Mouse (Mus musculus) ovary, postnatal 14 days (tissue): Measurements from ENCODE around the gene Atxn10.
A peak's percentile ranks its signal among the peaks of the same experiment; 100 is the strongest.
"Not testable (repeated sequence)": the region's sequence is repeated elsewhere in the genome, so short reads cannot be mapped to it uniquely, and the experiment has no call there.

ENCODE experiments used
- DNase-seq: peaks from one replicate; pipeline ENCODE4 v3.0.0; 2022; ENCODE audit warnings: low spot score

Atxn10 gene

DNA sequence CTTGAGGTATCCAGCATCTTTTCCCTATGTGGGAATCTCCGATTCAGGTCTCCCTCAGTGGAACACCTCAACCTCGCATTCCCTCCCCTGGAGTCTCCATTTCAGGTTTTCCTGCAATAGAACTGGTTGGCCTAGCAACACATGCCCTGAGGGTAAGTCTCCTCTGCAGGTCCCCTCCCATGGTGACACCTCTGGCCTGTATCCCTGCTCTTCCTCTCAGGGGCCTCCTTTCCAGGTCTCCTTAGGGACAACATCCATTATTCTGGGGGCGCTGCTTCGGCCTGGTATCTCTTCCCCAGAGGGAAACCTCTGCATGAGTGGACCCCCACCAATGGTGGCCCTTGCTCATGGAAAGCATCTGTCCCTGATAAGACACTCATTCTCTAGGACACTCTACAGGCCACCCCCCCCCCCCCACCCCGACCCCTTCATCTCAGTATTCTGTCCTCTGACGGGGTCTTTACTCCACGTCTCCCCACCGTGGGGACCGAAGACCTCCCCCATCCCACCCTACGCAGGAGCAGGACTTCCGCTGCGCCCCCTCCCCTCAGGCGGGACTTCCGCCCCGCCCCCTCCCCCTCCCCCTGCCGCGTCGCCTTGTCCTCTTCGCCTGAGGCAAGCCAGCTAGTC lies at the start of gene Atxn10:
Gene Atxn10, plus strand, starts transcription at position 575 of the 630 bp plus-strand sequence.
- DNase-seq: no peak

DNA sequence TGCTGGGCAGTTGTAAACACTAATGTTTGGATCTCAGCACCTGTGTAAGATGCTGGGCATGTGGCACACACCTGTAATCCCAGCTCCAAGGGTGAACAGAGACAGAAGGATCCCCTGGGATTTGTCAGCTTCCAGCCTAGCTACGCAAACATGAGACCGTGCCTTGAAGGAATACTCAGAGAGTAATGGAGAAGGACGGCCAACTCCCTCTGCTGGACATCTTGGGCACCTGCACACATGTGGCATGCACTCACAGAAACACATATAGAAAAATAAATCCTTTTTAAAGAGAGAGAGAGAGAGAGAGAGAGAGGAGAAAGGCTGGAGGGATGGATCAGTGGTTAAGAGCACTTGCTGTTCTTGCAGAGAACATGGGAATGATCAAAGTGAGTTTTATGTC lies 41.4 kb upstream of the Atxn10 start:
- DNase-seq: no peak

DNA sequence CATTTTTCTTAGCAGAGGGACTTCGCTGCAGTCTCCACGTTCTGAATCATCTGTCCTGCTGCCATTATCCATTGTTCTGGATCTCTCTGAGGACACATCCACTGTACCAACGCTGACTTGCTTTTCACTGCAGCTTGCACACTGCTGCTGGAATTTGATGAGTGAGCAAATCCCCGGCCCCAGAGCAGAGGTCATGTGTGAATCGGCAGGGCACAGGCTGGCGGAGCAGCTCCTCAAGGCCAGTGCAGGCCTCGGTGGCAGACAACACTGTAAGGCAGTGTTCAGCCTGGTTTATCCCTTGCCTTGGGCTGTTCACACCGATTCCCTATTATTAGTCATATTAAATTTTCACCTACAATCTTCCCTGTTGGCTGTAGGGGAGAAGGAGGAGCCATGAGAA lies 40.5 kb upstream of the Atxn10 start:
- no peak for DNase-seq

DNA sequence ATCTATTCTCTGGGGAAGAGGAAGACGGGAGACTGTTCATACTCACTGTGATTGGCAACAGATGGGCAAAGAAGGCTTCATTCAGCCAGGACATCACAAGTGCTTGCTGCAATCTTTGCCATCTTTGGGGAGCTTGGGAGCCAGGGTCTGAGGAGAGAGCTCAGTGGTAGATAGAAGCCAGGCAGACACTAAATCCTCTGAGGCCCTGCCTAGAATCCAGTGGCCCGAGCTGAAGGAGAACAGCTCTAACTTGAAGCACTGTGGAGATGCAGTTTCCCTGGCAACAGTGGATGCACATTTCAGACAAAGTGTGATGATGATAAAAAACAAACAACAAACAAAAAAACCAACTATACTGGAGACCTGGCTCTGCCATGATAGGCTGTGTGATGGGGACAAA lies 40.1 kb upstream of the Atxn10 start:
- DNase-seq: no peak

DNA sequence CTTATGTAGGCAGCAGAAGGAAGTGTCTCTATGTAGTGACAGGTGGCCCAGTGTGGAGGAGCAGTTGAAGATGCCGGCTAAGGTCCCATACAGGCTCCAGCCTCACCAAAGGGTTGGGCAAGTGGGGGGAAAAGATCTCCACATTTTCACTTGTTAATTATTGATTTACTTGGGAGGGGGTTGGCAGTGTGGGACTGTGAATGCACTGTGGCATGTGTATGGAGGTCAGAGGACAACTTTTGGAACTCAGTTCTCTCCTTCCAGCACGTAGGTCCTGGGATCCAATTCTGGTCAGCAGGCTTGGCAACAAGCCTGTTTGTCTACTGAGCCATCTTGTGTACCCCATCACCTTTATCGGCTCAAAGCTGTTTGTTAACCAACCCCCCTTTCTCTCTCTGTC lies 39.5 kb upstream of the Atxn10 start:
- no peak for DNase-seq

DNA sequence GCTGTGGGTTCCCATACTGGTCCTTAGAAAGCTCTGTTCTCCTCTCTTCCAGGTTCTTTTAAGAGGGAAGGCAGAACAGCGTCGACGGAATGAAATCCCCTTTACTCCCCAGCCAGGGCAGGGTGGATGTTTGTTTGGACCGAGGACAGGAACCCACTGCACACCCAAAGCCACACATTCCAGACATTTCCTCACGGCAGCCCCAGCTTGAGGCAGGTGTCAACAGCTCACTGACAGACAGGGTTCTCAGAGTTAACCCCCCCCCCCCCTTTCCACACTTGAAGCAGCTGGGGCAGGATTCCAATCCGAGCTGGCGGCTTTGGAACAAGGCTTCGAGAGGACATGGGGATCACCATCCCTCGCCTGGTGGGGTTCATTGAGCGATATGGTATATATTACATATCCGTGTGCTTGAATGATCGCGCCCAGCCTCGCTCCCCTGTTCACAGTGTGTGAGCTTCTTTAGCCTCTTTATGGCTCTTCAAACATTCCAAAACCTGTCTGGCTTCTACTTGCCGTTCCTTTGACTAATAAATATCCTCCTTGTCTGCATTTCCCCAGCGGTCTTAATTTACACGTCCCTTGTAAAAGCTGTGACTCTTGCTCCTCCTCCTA lies 37.8 kb upstream of the Atxn10 start:
- DNase-seq: no peak

DNA sequence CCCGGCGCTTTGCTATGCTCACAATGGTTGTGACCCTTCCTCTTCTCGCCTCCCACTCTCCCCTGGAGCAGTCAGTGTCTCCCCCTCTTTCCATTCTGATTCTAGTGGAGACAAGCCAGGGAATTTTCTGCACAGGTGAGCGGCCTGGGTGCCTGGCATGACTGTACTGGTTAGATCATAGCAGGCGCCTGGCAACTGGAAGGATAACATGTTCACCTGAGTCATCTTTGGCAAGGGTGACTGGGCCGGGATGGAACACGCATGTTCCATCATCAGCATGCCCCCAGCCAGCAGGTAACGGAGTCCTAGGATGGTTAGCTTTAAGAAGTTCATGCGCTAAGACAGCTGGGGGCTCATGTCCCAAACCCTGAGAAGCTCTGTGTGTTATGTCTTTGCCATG lies 37.1 kb upstream of the Atxn10 start:
- no peak for DNase-seq

DNA sequence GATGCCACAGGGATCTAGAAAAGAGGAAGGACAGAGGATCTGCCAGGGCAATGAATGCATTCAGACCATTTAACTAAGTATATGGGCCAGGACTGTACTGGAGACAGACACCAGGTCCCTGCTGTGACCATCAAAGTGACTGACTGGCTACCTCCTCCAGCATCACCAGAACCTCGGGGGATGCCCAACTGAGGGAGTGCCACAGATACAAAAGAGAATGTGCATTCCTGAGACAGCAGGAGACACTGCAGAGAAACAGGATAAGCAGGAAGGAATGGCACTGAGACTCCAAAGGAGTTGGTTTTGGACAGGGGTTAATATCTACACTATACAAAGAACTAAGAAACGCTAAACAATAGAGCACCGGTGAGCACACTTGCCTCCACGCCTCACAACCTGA lies 32.8 kb upstream of the Atxn10 start:
- DNase-seq: no peak

DNA sequence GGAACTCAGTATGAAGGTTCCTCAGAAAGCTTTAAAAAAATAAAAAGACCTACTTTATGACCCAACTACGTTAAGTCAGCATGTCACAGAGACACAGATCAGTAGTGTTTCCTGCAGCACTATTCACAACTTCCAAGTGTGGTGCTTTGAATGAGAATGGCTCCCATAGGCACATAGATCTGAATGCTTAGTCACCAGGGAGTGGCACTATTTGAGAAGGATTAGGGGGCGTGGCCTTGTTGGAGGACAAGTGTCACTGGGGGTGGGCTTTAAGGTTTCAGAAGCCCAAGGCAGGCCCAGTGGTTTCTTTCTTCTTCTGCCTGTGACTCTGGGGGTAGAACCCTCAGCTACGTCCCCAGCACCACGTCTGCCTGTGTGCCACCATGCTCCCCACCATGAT lies 32.1 kb upstream of the Atxn10 start:
- DNase-seq: no peak

DNA sequence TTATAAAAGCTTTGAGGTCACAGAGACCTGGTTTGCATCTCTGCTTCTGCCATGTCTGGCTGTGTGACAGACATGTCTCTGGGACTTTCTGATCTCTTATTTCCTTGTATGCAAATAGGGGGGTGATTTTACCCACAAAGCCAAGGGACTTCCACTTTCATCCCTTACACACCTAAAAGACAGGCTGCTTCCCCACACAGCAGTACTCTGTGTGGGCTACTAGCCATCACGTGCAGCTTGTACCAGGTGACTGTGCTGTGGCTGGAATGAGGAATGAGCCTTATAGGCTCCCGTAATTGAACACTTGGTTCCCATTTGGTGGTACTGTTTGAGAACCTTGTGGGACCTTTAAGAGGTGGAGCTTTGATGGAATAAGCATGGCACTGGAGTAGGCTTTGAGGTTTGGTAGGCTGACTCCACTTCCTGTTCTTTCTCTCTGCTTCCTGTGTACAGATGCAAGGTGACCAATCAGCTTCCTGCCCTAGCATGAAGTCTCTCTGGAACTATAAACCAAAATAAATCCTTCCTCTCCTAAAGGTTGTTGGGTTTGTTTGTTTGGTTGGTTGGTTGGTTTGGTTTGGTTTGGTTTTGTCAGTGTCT lies 28.9 kb upstream of the Atxn10 start:
- DNase-seq: no peak

DNA sequence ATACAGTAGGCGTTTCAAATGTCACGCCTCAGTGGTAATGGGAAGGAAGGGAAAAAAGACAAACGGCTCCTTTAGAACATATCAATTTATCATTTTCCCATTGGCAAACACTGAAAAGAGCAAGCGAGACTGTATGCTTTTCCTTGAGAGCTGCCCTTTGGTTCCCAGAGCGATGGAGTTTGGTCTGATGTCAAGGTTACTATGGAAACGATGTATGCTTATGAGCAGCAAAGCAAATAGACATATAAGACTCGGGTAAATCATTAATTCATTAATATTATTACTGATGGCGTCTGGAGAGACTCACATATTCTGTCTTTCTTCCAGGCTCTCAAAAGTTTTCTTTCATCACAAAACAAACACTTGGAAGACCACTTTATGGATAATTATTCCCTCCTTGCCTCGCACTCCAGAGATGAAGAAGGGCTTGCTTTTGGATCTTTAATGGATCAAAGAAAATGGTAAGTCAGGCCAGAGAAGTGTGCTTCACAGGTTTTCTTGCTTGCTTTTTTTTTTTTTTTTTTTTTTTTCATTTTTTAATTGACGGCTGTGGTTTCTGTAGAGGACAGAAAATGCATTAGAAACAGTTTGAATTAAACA lies 24.9 kb upstream of the Atxn10 start:
- DNase-seq: no peak

DNA sequence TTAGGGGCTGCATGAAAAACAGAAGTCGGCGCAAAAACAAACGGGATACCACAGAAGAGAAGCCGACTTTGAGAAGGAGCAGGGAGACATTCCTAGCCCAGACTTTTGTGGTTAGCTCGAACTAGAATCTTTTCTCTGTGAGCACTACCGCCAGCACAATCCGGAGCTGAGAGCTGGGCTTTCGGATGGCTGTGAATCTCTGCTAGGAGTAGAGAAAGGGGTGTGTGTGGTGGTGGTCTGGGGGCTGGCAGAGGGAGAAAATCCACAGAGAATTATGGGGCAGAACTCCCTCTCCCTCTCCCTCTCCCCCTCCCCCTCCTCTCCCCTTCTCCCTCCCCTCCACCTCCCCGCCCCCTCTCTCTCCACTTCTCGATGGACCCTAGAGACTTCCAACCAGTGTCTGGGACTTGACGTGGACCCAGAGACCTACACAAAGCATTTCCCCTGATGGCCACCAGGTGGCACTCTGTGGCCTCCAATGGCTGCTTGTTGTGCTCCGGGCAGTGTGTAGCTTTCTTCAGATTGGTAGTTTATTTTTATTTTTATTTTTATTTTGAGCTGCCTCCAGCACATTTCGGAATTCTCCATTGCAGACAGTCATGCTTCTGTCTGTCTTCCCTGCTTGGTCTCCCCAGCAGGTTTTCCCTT lies 20.5 kb upstream of the Atxn10 start:
- DNase-seq: peak; percentile 71

DNA sequence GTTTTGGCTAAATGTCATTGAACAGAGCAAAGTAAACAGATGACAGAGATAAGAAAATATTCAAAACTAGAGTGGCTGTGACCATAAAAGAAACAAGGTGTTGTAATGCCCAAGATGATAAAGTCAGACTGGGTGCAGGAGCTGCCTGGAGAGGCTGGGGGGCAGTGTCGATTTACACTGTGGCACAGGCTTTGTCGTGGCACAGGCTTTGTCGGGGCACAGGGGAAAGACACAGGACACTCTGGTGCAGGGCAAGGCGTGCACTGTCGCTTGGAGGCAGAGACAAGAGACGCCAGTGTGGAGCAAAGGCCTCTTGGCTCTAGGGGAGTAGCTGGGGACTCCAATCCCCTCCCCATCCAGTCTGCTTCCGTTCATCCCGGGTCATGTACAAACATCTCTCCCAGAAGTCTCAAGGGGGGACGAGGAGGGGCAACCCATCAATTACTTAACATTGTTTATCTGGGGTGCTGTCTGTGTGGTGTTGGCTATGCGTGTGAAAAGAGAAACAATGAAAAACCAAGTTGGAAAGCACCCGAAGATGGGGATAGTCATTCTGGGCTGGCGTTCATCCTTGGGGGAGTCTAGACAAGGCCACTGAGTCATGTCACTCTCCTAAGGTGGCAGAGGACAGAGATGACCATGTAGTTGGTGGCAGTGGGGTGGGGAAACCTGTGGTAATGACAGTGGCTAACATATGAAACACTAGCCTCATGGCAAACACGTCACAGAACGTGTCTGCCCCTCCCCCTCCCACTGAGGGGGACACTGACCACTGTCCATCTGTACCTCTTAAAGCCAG lies 19.5 kb upstream of the Atxn10 start:
- no peak for DNase-seq

DNA sequence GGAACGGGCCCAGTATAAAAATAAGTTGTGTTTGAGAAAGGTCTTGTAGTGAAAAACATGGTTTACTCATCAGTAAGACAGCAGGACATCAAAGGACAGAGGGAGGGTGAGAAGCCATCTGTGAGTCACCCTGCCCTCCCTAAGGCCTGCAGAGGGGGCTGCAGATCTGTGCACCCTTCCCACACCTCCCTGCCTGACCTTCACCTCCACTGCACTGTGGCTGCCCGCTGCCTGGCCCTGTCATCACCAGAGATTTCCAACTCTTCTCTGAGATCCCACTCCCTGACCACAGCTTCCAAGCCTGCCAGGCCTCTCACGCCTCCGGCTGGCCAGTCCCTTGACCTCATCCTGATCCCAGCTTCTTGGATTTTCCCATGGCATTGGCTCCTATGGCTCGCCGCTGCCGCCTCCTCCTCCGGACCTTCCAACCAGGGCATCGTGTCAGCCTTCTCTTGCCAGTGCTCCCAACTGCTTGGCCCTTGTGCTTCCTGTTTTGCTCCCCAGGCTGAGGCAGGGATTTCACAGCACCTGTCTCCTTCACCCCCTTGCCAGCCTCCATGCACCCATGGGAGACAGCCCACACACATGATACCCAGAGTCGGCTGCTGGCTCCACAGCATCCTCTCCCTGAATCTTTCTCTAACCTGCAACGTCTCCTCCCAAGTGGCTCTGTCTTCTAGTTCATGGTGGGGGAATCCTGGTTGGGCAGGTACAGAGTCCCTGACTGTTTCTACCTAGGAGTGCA lies 15.9 kb upstream of the Atxn10 start:
- no peak for DNase-seq

DNA sequence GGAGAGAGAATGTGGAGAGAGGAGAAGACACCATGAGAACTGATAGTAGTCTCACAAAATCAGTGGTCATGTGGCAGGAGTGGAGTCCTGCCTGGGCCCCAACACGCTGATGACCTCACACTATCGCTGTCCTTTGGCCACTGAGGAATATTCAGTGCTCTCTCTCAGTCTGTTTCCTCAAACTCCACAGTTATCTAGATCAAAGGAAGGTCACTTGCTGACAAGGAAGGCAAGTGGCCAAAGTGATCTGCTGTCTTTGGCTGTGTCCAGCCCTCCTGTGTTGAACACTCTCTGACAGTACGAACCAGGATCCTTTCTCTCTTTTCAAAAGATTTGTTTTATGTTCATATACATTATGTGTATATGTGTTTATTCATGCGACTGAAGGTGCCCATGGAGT lies 12.8 kb upstream of the Atxn10 start:
- DNase-seq: no peak

DNA sequence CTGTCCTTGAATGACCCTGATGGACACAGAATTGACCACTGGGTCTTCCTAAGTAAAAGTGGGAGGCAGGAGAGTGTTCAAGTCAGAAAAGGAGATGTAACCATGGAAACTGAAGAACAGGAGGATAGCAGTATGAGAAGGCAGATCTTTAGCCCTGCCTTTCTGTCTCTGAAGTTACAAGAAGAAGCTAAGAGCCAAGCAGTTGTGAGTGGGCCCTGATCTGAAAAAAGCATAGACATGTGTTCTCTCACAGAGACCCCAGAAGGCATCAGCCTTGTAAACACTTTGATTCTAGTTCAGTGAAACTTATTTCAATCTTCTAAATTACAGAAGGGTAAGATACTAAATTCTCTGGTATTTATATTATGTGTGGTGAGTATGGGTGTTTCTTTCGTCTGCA lies 11.6 kb upstream of the Atxn10 start:
- no peak for DNase-seq

DNA sequence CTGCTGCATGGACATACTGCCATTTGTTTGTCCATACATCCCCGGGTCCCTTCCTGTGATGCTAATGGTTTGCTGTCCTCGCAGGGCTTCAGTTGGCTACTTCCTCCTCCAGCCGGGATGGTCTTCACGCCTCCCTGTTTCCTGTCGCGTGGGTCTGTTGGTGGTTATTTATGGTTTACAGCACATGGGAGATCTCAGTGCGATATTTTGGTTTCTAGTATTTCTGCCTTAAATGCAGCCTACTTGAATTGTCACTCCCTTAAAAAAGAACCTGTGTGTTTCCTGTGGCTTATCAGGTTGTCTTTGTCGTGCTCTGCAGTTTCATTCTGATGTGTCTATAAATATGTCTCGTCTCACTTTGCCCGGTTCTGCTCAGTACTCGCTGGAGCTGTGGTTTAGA lies 8.2 kb upstream of the Atxn10 start:
- no peak for DNase-seq

DNA sequence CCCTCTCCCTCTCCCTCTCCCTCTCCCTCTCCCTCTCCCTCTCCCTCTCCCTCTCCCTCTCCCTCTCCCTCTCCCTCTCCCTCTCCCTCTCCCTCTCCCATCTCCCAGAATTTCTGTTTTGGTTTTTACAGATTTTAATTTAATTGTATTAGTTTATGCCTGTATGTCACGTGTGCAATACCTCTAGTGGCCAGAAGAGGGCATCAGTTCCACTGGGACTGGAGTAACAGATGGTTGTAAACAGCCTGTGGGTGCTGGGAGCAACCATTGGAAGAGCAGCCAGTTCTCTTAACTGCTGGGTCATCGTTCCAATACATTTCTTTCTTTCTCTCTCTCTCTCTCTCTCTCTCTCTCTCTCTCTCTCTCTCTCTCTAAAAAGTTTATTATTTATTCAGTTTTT lies 7.6 kb upstream of the Atxn10 start:
- DNase-seq: not testable (repeated sequence)

DNA sequence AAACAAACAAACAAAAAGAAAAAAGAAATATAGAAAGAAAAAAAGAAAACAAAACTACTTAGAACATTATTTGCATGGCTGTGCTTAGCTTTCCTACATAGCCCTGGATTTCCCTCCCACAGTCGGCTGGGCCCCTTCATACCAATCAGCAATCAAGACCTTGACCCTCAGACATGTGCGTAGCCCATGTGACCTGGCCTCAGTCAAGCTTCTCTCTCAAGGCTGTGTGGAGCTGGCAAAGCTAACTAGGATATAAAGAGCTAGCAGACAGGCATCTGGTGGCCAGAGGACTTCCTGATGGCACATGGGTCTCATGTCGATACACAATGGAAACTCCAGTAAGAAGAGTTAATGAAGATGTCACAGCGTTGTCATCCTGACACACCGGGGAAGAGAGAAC lies 6.9 kb upstream of the Atxn10 start:
- DNase-seq: no peak

DNA sequence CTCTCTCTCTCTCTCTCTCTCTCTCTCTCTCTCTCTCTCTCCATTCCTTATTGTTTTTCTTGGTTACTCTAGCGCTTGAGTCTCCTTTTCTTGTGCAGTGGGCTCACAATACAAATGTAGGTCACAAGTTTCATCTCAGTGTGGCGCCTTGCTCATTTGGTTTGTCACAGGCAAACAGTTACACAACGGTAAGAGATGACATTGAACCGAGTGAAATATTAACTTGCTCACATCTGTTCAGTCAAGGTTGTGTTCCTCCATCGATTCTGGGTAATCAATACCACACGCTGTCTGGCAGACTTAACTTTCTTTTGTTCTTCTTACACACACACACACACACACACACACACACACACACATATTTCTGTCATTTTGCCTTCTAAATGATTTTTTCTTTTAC lies 6.0 kb upstream of the Atxn10 start:
- DNase-seq: no peak

DNA sequence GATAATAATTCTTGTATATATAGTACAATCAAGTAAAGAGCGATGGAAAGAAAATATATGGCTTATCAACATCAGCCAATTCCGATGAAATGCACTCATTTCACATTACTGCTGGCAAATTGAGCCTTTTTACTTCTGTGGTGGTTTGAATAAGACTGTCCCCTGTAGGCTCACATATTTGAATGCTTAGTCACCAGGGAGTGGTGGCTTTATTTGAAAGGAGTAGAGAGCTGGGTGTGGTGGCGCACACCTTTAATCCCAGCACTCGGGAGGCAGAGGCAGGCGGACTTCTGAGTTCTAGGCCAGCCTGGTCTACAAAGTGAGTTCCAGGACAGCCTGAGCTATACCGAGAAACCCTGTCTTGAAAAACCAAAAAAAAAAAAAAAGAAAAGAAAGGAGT lies 2.5 kb upstream of the Atxn10 start:
- DNase-seq: not testable (repeated sequence)
